Mouse (Mus musculus): Measurements from ENCODE around the gene Arhgap15. TPM values are rescaled to one million over a fixed set of nuclear protein-coding genes. Genes with fewer than 3 reads are reported as not detected.

Gene Arhgap15
- total and polyA plus RNA-seq, 3 experiments: 1.5 to 2.8 TPM; not detected in 1

DNA sequence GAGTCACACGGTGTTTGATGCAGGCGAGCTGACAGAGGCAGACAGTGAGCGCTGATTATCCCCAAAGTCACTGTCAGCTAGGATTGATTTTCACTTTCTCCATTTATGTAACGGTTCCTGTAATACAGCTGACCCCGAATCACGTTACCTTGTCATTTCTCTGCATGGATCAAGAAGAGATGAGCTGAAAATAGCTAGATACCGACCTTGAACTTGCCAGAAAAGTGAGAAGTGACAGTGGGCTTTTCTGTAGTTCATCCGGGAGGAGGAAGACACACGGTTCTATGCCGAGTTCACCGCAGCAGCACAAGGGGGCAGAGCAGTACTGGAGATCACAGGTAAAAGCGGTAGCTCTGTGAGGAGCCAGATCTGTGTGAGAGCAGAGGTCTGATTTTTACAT lies 38.5 kb downstream of the Arhgap15 start:
- no peak overlapping the region for H3K4me3 ChIP-seq (ENCODE audit: control insufficient read depth in 1 of 2, insufficient read depth in 1 of 2, low read depth in 2 of 2, low read length in 2 of 2)
- H3K4me1 ChIP-seq (ENCODE audit: control insufficient read depth in 1 of 2, insufficient read depth in 2 of 2, low read length in 2 of 2): peaks cover 2 to 8% of the 10 kb centered on the region in 2 experiments; a peak in 2 of 4 replicates
- TF ChIP-seq CTCF (IDR thresholded peaks at IDR 0.05 in 2 of 3, conservative IDR thresholded peaks at IDR 0.05 in 1 of 3; ENCODE audit: control insufficient read depth in 1 of 3, insufficient read depth in 1 of 3, low read depth in 2 of 3, low read length in 3 of 3, poor library complexity in 1 of 3, severe bottlenecking in 1 of 3): peak in 2 of 3 experiments; percentile 4 to 14; a peak in 1 of 6 replicates
- peak; percentile 9 for TF ChIP-seq RAD21 (IDR thresholded peaks at IDR 0.05; ENCODE audit: low read depth, low read length)
- TF ChIP-seq MAZ (IDR thresholded peaks at IDR 0.05; ENCODE audit: low read depth, low read length): no peak
- TF ChIP-seq USF2 (IDR thresholded peaks at IDR 0.05; ENCODE audit: borderline replicate concordance in 1 of 2, insufficient read depth in 1 of 2, low read depth in 1 of 2, low read length in 2 of 2): no peak
- no peak for TF ChIP-seq ZKSCAN1 (IDR thresholded peaks at IDR 0.05; ENCODE audit: low read depth, low read length)
- no peak for TF ChIP-seq EP300 (IDR thresholded peaks at IDR 0.05; ENCODE audit: low read depth in 1 of 2, low read length in 2 of 2)
- H3K9me3 ChIP-seq (replicated peaks; ENCODE audit: insufficient read depth, low read length): no peaks in the 10 kb centered on the region
- H3K79me2 ChIP-seq (ENCODE audit: control insufficient read depth, insufficient read depth, low read length, poor library complexity): no peaks in the 10 kb centered on the region
- DNase-seq (ENCODE audit: low read depth, low spot score): no peak
- H3K36me3 ChIP-seq (ENCODE audit: control insufficient read depth in 1 of 2, insufficient read depth in 2 of 2, low read length in 2 of 2): peaks cover 0 to 11% of the 10 kb centered on the region in 2 experiments; a peak in 2 of 4 replicates
- H3K27ac ChIP-seq (ENCODE audit: control insufficient read depth, low read depth, low read length): no peak overlapping the region
- H3K9ac ChIP-seq (ENCODE audit: control insufficient read depth, low read depth, low read length, poor library complexity, severe bottlenecking): no peak overlapping the region
- H3K27me3 ChIP-seq (ENCODE audit: control insufficient read depth in 1 of 2, insufficient read depth in 2 of 2, low read length in 2 of 2): no peaks in the 10 kb centered on the region

DNA sequence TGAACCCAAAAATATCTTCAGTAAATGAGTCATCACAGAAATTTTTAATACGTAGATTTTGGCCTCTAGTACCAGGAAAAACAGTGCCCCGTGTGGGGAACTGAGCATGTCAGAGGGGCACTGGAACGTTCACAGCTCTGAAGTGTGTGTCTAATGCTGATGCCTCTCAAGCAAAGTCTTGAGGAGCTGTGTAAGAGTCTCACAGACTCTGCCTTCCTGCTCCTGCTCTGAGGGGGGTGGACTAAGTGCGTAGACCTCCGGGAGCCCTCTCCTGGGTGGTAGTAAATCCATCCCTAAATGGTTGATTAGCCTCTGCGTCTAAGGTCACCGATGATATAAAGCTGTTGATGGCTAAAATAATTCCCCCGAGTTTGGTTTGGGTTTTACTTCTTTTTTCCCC lies 39.9 kb downstream of the Arhgap15 start:
- H3K79me2 ChIP-seq (ENCODE audit: control insufficient read depth, insufficient read depth, low read length, poor library complexity): no peaks in the 10 kb centered on the region
- H3K27me3 ChIP-seq (ENCODE audit: control insufficient read depth in 1 of 2, insufficient read depth in 2 of 2, low read length in 2 of 2): no peaks in the 10 kb centered on the region
- H3K4me3 ChIP-seq (ENCODE audit: control insufficient read depth in 1 of 2, insufficient read depth in 1 of 2, low read depth in 2 of 2, low read length in 2 of 2): no peak overlapping the region
- DNase-seq (ENCODE audit: low read depth, low spot score): no peak
- H3K4me1 ChIP-seq (ENCODE audit: control insufficient read depth in 1 of 2, insufficient read depth in 2 of 2, low read length in 2 of 2): peaks cover 4 to 9% of the 10 kb centered on the region in 2 experiments; a peak in 2 of 4 replicates
- no peak overlapping the region for H3K9ac ChIP-seq (ENCODE audit: control insufficient read depth, low read depth, low read length, poor library complexity, severe bottlenecking)
- H3K27ac ChIP-seq (ENCODE audit: control insufficient read depth, low read depth, low read length): no peak overlapping the region
- H3K36me3 ChIP-seq (ENCODE audit: control insufficient read depth in 1 of 2, insufficient read depth in 2 of 2, low read length in 2 of 2): peaks cover 0 to 13% of the 10 kb centered on the region in 2 experiments; a peak in 2 of 4 replicates
- H3K9me3 ChIP-seq (replicated peaks; ENCODE audit: insufficient read depth, low read length): no peaks in the 10 kb centered on the region
- TF ChIP-seq GATA1 (IDR thresholded peaks at IDR 0.05; ENCODE audit: low read depth, low read length) (no peak), MYB (IDR thresholded peaks at IDR 0.05; ENCODE audit: low read depth, low read length) (no peak), NRF1 (IDR thresholded peaks at IDR 0.05; ENCODE audit: insufficient read depth, low read depth, low read length, poor library complexity, severe bottlenecking) (no peak), MAZ (IDR thresholded peaks at IDR 0.05; ENCODE audit: low read depth, low read length) (no peak)

DNA sequence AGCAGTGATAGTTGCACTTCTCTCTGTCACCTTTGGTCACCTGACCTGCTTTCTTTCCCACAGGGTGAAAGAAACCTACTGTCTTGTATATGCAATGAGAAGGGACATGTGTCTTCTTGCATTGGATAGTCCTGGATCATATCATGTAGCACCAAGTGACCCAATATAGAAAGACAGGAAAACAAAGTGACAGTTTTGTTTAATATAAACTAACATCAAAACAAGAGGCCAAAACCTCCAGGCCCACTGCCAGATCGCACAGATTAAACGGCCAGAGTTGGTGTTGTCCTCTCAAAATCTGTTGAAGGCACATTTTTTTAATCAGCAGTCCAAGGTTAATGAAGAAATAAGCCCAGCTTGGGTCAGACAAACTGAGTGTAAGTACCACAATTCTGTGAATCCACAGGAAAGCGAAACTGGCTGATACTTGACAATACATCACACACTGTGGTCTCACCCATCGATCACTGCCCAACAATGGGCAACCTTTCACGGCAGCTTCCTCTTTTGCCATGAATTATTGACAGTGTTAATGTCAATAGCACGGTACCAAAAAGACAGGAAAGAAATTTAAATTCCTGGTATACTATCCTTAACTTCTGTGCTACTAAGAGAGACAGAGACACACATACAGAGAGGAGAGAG lies 41.5 kb downstream of the Arhgap15 start:
- H3K4me1 ChIP-seq (ENCODE audit: control insufficient read depth in 1 of 2, insufficient read depth in 2 of 2, low read length in 2 of 2): peaks cover 3 to 7% of the 10 kb centered on the region in 2 experiments; a peak in 2 of 4 replicates
- H3K9ac ChIP-seq (ENCODE audit: control insufficient read depth, low read depth, low read length, poor library complexity, severe bottlenecking): no peak overlapping the region
- peaks cover 0 to 10% of the 10 kb centered on the region in 2 experiments; a peak in 2 of 4 replicates for H3K36me3 ChIP-seq (ENCODE audit: control insufficient read depth in 1 of 2, insufficient read depth in 2 of 2, low read length in 2 of 2)
- TF ChIP-seq UBTF (IDR thresholded peaks at IDR 0.05; ENCODE audit: borderline replicate concordance, insufficient read depth, low read depth, low read length): no peak
- no peak for TF ChIP-seq POLR2AphosphoS5 (IDR thresholded peaks at IDR 0.05; ENCODE audit: borderline replicate concordance, low read depth, low read length)
- TF ChIP-seq MXI1 (IDR thresholded peaks at IDR 0.05; ENCODE audit: low read depth, low read length): no peak
- TF ChIP-seq MEF2A (IDR thresholded peaks at IDR 0.05; ENCODE audit: extremely low read depth, insufficient replicate concordance, low read depth, low read length, poor library complexity, severe bottlenecking): no peak
- no peak for TF ChIP-seq CHD1 (IDR thresholded peaks at IDR 0.05; ENCODE audit: low read depth, low read length)
- TF ChIP-seq MAFK (IDR thresholded peaks at IDR 0.05; ENCODE audit: borderline replicate concordance, low read depth, low read length): no peak
- no peak for TF ChIP-seq E2F4 (IDR thresholded peaks at IDR 0.05; ENCODE audit: borderline replicate concordance, low read depth, low read length)
- TF ChIP-seq CTCF (IDR thresholded peaks at IDR 0.05 in 2 of 3, conservative IDR thresholded peaks at IDR 0.05 in 1 of 3; ENCODE audit: control insufficient read depth in 1 of 3, insufficient read depth in 1 of 3, low read depth in 2 of 3, low read length in 3 of 3, poor library complexity in 1 of 3, severe bottlenecking in 1 of 3): no peak
- TF ChIP-seq HCFC1 (IDR thresholded peaks at IDR 0.05; ENCODE audit: low read depth, low read length): no peak
- TF ChIP-seq USF2 (IDR thresholded peaks at IDR 0.05; ENCODE audit: borderline replicate concordance in 1 of 2, insufficient read depth in 1 of 2, low read depth in 1 of 2, low read length in 2 of 2): no peak
- no peak for TF ChIP-seq CHD2 (IDR thresholded peaks at IDR 0.05; ENCODE audit: low read length)
- TF ChIP-seq GABPA (IDR thresholded peaks at IDR 0.05; ENCODE audit: low read depth, low read length): no peak
- H3K27me3 ChIP-seq (ENCODE audit: control insufficient read depth in 1 of 2, insufficient read depth in 2 of 2, low read length in 2 of 2): no peaks in the 10 kb centered on the region
- H3K9me3 ChIP-seq (replicated peaks; ENCODE audit: insufficient read depth, low read length): no peaks in the 10 kb centered on the region
- no peak for DNase-seq (ENCODE audit: low read depth, low spot score)
- no peak overlapping the region for H3K27ac ChIP-seq (ENCODE audit: control insufficient read depth, low read depth, low read length)
- H3K79me2 ChIP-seq (ENCODE audit: control insufficient read depth, insufficient read depth, low read length, poor library complexity): no peaks in the 10 kb centered on the region
- no peak overlapping the region for H3K4me3 ChIP-seq (ENCODE audit: control insufficient read depth in 1 of 2, insufficient read depth in 1 of 2, low read depth in 2 of 2, low read length in 2 of 2)
